Mouse (Mus musculus) E14TG2a.4 (cell line): ENCODE measurements around the gene Trap1.
A peak's percentile ranks its signal among the peaks of the same experiment; 100 is the strongest.
"Not testable (repeated sequence)": the region's sequence is repeated elsewhere in the genome, so short reads cannot be mapped to it uniquely, and the experiment has no call there.

Source experiments
- H3K27me3 ChIP-seq: 2 replicates; pipeline ENCODE4 v1.6.1; 2014; ENCODE audit warnings: low read length, control low read depth; ENCODE audit not compliant: insufficient read depth
- H3K36me3 ChIP-seq: 2 replicates; pipeline ENCODE4 v1.6.1; 2014; ENCODE audit warnings: low read length, control low read depth; ENCODE audit not compliant: insufficient read depth
- H3K4me1 ChIP-seq: replicated peaks from 2 replicates; pipeline ENCODE4 v1.6.1; 2014; ENCODE audit warnings: low read depth, low read length, control low read depth
- H3K4me3 ChIP-seq: replicated peaks from 2 replicates; pipeline ENCODE4 v1.5.1; 2014; ENCODE audit warnings: mild to moderate bottlenecking, low read length
- H3K9me3 ChIP-seq: 2 replicates; pipeline ENCODE4 v1.6.1; 2014; ENCODE audit warnings: low read length, control low read depth
- CTCF ChIP-seq: conservative IDR thresholded peaks from 2 replicates; pipeline ENCODE4 v1.5.1; 2014; ENCODE audit warnings: low read length
- NANOG ChIP-seq: IDR thresholded peaks from 2 replicates; pipeline ENCODE4 v1.6.1; 2014; ENCODE audit warnings: borderline replicate concordance, low read length, mixed read lengths
- POU5F1 ChIP-seq: IDR thresholded peaks from 2 replicates; pipeline ENCODE4 v1.6.1; 2014; ENCODE audit warnings: low read length, borderline replicate concordance

Trap1 gene

GRCm38 (mm10) chr16:4085051-4085450 is 7.4 kb upstream of the Trap1 start:
- no peaks in the 10 kb centered on the region for H3K9me3 ChIP-seq
- TF ChIP-seq NANOG (no peak), POU5F1 (no peak), CTCF (no peak)
- H3K4me1 ChIP-seq = peaks cover 33% of the 10 kb centered on the region
- no peaks in the 10 kb centered on the region for H3K27me3 ChIP-seq
- H3K36me3 ChIP-seq = peaks cover 79% of the 10 kb centered on the region
- 0 out of 2 replicates have a peak overlapping the region, but pooled peaks have one; percentile 13 for H3K4me3 ChIP-seq

DNA sequence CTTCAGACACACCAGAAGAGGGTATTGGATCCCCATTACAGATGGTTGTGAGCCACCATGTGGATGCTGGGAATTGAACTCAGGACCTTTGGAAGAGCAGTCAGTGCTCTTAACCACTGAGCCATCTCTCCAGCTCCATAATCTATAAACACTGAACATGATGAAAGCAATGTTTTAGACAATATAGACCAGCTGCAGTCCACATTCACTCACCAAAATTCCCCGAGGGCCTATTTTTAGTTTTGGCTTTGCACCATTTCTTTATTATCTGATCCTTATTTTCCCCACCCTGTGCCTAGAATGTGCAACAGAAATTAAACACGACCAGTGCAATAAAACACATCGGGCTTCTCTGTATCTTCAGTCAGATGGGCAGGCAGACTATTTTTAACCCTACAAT is 2.8 kb upstream of the Trap1 start:
- not testable (repeated sequence) for H3K27me3 ChIP-seq, H3K4me3 ChIP-seq, H3K9me3 ChIP-seq
- peaks cover 40% of the 10 kb centered on the region for H3K4me1 ChIP-seq
- H3K36me3 ChIP-seq = peaks cover 43% of the 10 kb centered on the region

DNA sequence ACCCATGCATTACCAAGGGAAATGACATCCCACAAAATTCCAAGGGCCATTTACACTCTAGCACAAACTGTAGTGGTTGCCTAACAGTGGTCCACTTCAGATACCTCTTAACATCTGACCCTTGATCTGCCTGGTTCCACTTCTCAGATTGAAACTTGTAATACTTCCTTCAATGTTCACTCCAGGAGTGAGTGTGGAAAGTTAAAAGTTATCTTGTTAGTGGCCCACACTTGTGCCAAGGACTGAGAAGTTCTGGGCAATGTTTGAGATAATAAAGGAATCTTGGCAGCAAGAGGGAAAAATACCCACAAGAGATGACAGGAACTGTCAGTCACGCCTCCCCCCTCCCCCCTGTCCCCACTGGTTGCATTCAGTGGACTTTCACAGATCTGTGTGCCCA is 2.0 kb upstream of the Trap1 start:
- Histone ChIP-seq H3K27me3 (no peaks in the 10 kb centered on the region), H3K36me3 (peaks cover 40% of the 10 kb centered on the region), H3K4me1 (peaks cover 40% of the 10 kb centered on the region), H3K4me3 (no peak overlapping the region), H3K9me3 (no peaks in the 10 kb centered on the region)
- TF ChIP-seq POU5F1 (no peak), CTCF (no peak), NANOG (no peak)

DNA sequence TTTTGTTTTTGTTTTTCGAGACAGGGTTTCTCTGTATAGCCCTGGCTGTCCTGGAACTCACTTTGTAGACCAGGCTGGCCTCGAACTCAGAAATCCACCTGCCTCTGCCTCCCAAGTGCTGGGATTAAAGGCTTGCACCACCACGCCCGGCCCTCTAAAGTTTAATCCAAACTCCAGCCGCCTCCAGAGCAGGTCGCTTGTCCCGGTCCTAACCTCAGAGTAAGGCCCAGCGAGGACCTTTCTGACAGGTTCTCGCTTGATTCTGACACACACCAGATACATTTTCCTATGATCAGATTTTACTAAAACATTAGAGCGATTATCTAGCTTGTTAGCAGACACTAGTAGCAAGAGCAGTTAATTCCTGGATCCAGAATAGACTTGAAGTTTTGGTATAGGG is 675 bp upstream of the Trap1 start:
- peaks cover 41% of the 10 kb centered on the region for H3K36me3 ChIP-seq
- H3K4me3 ChIP-seq = peak overlapping the region; percentile 99
- peaks cover 46% of the 10 kb centered on the region for H3K4me1 ChIP-seq
- H3K9me3 ChIP-seq, H3K27me3 ChIP-seq: not testable (repeated sequence)

GRCm38 (mm10) chr16:4074836-4075235 is 2.8 kb downstream of the Trap1 start:
- TF ChIP-seq CTCF = no peak
- no peak for TF ChIP-seq NANOG
- TF ChIP-seq POU5F1 = no peak
- Histone ChIP-seq H3K27me3 (no peaks in the 10 kb centered on the region), H3K36me3 (peaks cover 49% of the 10 kb centered on the region), H3K4me3 (no peak overlapping the region), H3K9me3 (no peaks in the 10 kb centered on the region), H3K4me1 (peaks cover 53% of the 10 kb centered on the region)

DNA sequence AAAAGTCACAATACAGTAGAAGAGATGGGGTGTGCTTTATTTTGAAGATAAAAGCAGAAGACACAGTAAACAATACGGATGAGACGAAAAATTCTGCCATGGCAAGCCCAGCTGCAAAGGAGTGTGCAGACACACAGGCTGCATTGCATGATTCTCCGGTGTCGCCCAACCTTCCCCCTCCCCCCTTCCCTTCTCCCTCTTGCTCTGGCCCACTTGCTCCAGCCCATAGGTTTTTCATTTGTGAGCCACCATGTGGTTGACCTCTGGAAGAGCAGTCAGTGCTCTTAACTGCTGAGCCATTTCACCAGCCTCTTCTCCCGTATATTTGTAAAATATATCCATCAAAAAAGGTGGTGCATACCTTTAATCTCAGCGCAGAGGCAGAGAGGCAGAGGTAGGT is 3.3 kb downstream of the Trap1 start:
- Histone ChIP-seq H3K4me1 (peaks cover 53% of the 10 kb centered on the region), H3K27me3 (no peaks in the 10 kb centered on the region), H3K4me3 (no peak overlapping the region), H3K9me3 (no peaks in the 10 kb centered on the region), H3K36me3 (peaks cover 53% of the 10 kb centered on the region)
- TF ChIP-seq CTCF = peak; percentile 12
- TF ChIP-seq NANOG = no peak

- H3K36me3 ChIP-seq = peaks cover 88% of the 10 kb centered on the region
- H3K27me3 ChIP-seq = no peaks in the 10 kb centered on the region
- no peak overlapping the region for H3K4me3 ChIP-seq
- H3K9me3 ChIP-seq = no peaks in the 10 kb centered on the region
- H3K4me1 ChIP-seq = peaks cover 13% of the 10 kb centered on the region; the same call in 1 of the 2 replicates
- TF ChIP-seq CTCF (peak; percentile 50), POU5F1 (no peak)
These were observed 9.0 kb downstream of the Trap1 start for GRCm38 (mm10) chr16:4068588-4068987.

DNA sequence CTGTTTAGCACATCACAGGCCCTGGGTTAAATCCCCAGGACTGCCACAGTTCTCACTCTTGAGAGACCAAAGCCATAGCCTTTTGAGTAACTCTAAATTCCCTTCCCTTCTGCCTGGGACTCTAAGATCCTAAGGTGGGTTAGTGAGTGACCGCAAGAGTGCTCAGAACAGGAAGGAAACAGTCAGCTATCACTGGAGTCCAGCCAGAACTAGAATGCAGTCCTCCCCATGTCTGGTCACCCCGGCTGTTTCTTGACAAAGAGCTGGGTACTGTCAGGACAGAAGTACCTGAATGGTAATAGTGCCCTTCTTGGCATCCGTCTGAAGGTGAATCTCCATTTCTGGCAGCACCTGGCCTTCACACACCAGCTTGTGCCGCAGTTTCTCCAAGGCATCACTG is 12.7 kb downstream of the Trap1 start:
- TF ChIP-seq CTCF (no peak), NANOG (no peak), POU5F1 (no peak)
- no peak overlapping the region for H3K4me3 ChIP-seq
- H3K4me1 ChIP-seq = peaks cover 6% of the 10 kb centered on the region
- H3K9me3 ChIP-seq = no peaks in the 10 kb centered on the region
- H3K27me3 ChIP-seq = no peaks in the 10 kb centered on the region
- H3K36me3 ChIP-seq = peaks cover 98% of the 10 kb centered on the region

GRCm38 (mm10) chr16:4053811-4054210 is 23.8 kb downstream of the Trap1 start:
- Histone ChIP-seq H3K27me3 (no peaks in the 10 kb centered on the region), H3K9me3 (no peaks in the 10 kb centered on the region), H3K4me3 (no peak overlapping the region), H3K36me3 (peaks cover 97% of the 10 kb centered on the region), H3K4me1 (peaks cover 32% of the 10 kb centered on the region)
- TF ChIP-seq POU5F1 = no peak
- TF ChIP-seq CTCF = no peak
- no peak for TF ChIP-seq NANOG
